20 mouse cellular contexts compared by ENCODE assay signal in the genomic region with DNA sequence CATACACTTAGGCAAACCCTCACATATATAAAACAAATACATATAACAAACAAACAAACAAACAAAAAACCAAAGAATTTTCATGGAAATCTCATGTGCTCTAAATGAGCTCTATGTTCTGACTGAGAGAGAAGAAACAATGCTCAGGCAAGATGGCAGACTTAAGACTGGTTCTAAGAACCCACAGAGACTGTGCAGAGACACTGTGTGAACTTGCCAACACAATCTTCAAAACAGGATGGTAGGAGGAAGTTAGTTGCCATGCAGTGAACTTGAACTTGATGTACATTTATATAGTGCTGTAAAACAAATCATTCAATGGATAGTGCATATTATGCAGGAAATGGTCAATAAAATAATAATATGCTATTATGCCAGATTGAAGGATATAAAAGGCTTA. TPM values are rescaled to one million over a fixed set of nuclear protein-coding genes. Genes with fewer than 3 reads are reported as not detected.
"Had no signal": no experiment of that assay in that cellular context is flagged by ENCODE, and none has a peak within 500 bp of the region (broad histone marks: within the 10 kb centered on the region; RNA-seq: fewer than 3 reads in every experiment).

No protein-coding gene starts in this region.

- H3K27me3 ChIP-seq: neural tube, embryonic 12.5 days; neural tube, embryonic 13.5 days; neural tube, embryonic 15.5 days; stomach, embryonic 15.5 days had no signal

- H3K36me3 ChIP-seq: neural tube, embryonic 12.5 days; neural tube, embryonic 13.5 days; neural tube, embryonic 15.5 days; stomach, embryonic 15.5 days had no signal

- DNase-seq: retina, postnatal 1 day; right cerebral cortex, postnatal 14 days; right cerebral cortex, postnatal 25 days; right cerebral cortex, postnatal 4 days; spleen, adult 18-20 months; thymus, adult 18-20 months; thymus, adult 2 months; thymus, postnatal 14 days; thymus, postnatal 25 days; thymus, postnatal 36 days; thymus, postnatal 4 days had no signal

- H3K9ac ChIP-seq: neural tube, embryonic 12.5 days; neural tube, embryonic 13.5 days; neural tube, embryonic 15.5 days; stomach, embryonic 15.5 days had no signal

- H3K27ac ChIP-seq: neural tube, embryonic 12.5 days; neural tube, embryonic 13.5 days; neural tube, embryonic 15.5 days; stomach, embryonic 15.5 days; stomach, postnatal 0 days had no signal

- H3K4me1 ChIP-seq: neural tube, embryonic 12.5 days; neural tube, embryonic 13.5 days; neural tube, embryonic 15.5 days; stomach, embryonic 15.5 days had no signal

- H3K9me3 ChIP-seq: neural tube, embryonic 12.5 days; neural tube, embryonic 13.5 days; neural tube, embryonic 15.5 days; stomach, embryonic 15.5 days had no signal

- H3K4me3 ChIP-seq: neural tube, embryonic 12.5 days; neural tube, embryonic 13.5 days; neural tube, embryonic 15.5 days; stomach, embryonic 15.5 days had no signal

RNA-seq across cellular contexts. Expression of a gene that starts 1.5 kb away (rescaled TPM):
- total RNA-seq: neutrophil, adult 5-6 weeks had no signal
- polyA plus RNA-seq: neural tube, embryonic 12.5 days; neural tube, embryonic 13.5 days; neural tube, embryonic 14.5 days; neural tube, embryonic 15.5 days; small intestine, adult 2 months; stomach, embryonic 14.5 days had no signal

RNA-seq across cellular contexts. Expression of a gene that starts 56.6 kb away (rescaled TPM):
- total RNA-seq: neutrophil, adult 5-6 weeks had no signal
